Mouse (Mus musculus) forebrain, embryonic 16.5 days (tissue): ENCODE data around the gene Gm3776. TPM values are rescaled to one million over a fixed set of nuclear protein-coding genes. Genes with fewer than 3 reads are reported as not detected.
"Not testable (repeated sequence)": the region's sequence is repeated elsewhere in the genome, so short reads cannot be mapped to it uniquely, and the experiment has no call there.

ENCODE experiments used
- ATAC-seq: fragments of 200-750 bp; cut with Nextera tagmentation; 2 replicates; pipeline ENCODE4 v1.8.0; 2017; ENCODE audit warnings: mild to moderate bottlenecking, moderate library complexity
- H3K27ac ChIP-seq: fragments of 300-500 bp; sonication (generic); 2 replicates; pipeline ENCODE4 v1.5.1; 2014; ENCODE audit warnings: low read length, control low read depth
- H3K27me3 ChIP-seq: fragments of 300-500 bp; sonication (generic); replicated peaks from 2 replicates; pipeline ENCODE4 v1.6.1; 2014; ENCODE audit warnings: low read length; ENCODE audit not compliant: control insufficient read depth, insufficient read depth
- H3K36me3 ChIP-seq: fragments of 300-500 bp; sonication (generic); 2 replicates; pipeline ENCODE4 v1.6.1; 2014; ENCODE audit not compliant: control insufficient read depth, insufficient read depth
- H3K4me1 ChIP-seq: fragments of 300-500 bp; sonication (generic); replicated peaks from 2 replicates; pipeline ENCODE4 v1.6.1; 2014; ENCODE audit warnings: low read length; ENCODE audit not compliant: control insufficient read depth, insufficient read depth
- H3K4me2 ChIP-seq: fragments of 300-500 bp; sonication (generic); 2 replicates; pipeline ENCODE4 v1.6.1; 2014; ENCODE audit warnings: mild to moderate bottlenecking, low read length, control low read depth
- H3K4me3 ChIP-seq: fragments of 300-500 bp; sonication (generic); replicated peaks from 2 replicates; pipeline ENCODE4 v1.5.1; 2014; ENCODE audit warnings: mild to moderate bottlenecking, low read length, control low read depth
- H3K9ac ChIP-seq: fragments of 300-500 bp; sonication (generic); replicated peaks from 2 replicates; pipeline ENCODE4 v1.6.1; 2014; ENCODE audit warnings: low read depth, low read length, control low read depth
- H3K9me3 ChIP-seq: fragments of 300-500 bp; sonication (generic); 2 replicates; pipeline ENCODE4 v1.6.1; 2016; ENCODE audit warnings: low read length; ENCODE audit not compliant: control insufficient read depth
- WGBS: fragments of 180-500 bp; shearing (Covaris S2); extraction: QIAGEN DNeasy Blood & Tissue Kit; methylation state at CpG from one replicate; pipeline ENCODE4 v1.1.7; 2014; 5-methylcytosine and 5-hydroxymethylcytosine counted together
- polyA plus RNA-seq: library from polyadenylated mRNA; unstranded; fragments of >200 nt; fragmentation: Nextera tagmentation; extraction: Ambion mirVana; gene quantifications from 2 replicates; pipeline ENCODE4 v1.2.1, GENCODE M21; 2015

The Gm3776 gene
- polyA plus RNA-seq, 1 experiment from 2014 or later: not detected

DNA sequence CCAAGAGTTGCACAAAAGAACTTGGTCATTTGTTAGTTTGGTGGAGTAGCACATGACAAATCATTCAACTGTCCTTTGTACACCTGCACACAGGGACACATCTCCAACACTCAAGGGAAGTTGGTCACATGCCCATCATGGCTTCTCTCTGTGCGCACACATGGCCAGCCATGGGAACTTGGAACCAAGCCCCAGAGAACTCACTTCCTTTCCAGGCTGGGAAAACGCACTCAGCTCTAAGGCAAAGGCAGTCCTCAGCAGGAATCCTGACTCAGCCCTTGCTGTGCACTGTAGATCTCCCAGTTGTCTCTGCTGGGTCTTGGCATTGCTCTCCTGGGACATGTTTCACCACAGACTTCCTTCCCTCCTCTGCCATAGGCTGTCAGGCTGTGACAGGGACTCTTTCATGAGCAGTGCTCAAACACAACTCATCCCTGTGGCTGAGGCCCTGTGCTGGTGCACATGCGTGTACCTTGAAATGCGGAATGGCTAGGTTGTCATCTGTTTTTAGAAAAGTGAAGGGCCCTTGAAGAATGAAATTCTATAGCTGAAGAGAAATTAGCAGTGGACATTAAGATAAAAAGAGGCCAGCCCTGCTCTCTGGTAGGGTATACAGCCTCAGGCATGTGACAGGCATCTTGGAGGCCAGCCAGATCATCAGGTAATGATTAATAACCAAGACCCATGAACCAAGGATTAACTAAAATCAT is 25.2 kb downstream of the Gm3776 start:
- not testable (repeated sequence) for H3K9ac ChIP-seq, H3K9me3 ChIP-seq, H3K36me3 ChIP-seq, ATAC-seq, H3K27ac ChIP-seq, H3K4me1 ChIP-seq, H3K27me3 ChIP-seq, H3K4me2 ChIP-seq, H3K4me3 ChIP-seq
- 86% methylated on average over 4 of the region's 4 CpGs for WGBS

DNA sequence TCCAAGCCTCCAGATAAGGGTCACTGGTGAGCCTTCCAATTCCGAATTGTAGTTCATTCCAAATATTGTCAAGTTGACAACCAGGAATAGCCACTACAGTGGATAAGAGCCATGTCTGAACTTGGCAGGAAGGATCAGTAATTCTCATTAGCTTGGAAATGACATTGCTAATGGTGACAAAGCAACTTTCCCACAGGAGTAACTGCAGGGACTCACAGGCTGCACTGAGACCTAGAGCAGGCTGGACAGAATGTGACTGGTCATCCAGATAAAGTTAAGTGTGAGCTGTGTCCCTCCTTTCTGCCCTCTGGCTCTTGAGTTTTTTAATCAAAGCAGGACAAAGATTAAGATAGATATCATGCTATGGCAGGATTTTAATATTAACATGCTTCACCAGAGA is 32.1 kb downstream of the Gm3776 start:
- not testable (repeated sequence) for H3K27ac ChIP-seq, H3K4me3 ChIP-seq, H3K9me3 ChIP-seq, H3K27me3 ChIP-seq, H3K4me1 ChIP-seq, H3K4me2 ChIP-seq, H3K9ac ChIP-seq, ATAC-seq, H3K36me3 ChIP-seq
- 88% methylated on average over 1 of the region's 1 CpGs for WGBS

DNA sequence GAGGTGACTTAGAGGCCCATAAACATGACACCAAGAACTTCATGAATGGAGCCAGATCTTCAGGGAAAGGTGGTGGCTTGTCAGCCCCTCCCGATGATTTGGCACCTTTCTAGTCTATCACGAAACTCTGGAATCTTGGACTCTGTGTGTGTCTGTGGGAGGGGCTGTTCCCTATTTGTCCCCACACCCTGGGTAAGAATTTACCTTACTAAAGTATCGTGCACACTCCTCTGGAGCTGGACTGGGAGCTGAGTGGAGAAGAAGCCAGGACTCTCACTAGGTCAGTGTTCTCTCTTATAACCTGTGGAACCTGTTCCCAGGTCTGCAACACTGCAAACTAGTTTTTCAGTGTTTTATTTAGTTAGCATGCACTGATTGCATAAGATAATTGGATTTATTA is 32.8 kb downstream of the Gm3776 start, which contains the start of gene Gm10639:
Gm10639 (plus strand) TSS at position 201 of the 400 bp plus-strand sequence.
- not testable (repeated sequence) for ATAC-seq, H3K27me3 ChIP-seq, H3K27ac ChIP-seq, H3K4me3 ChIP-seq, H3K4me1 ChIP-seq, H3K9ac ChIP-seq, H3K4me2 ChIP-seq, H3K9me3 ChIP-seq, H3K36me3 ChIP-seq
- 84% methylated on average over 3 of the region's 3 CpGs for WGBS

DNA sequence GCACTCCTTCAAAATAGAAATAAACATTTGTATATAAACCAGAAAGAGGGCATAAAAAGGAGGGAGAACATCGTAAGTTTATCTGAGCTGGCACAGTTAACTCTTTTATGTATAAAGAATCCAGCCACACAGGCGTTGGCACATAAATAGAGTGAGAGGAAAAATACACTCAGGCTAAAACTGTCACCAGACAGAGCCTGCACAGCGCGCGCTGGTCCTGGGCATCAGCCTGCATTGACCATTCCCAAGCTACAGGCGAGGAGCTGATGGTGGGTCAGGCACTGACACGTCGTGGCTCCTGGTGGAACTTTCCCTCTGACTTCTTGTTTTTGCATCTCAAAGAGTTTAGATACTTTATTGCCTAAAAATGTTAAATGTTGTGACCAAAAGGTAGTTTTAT is 35.5 kb downstream of the Gm3776 start:
- H3K9ac ChIP-seq, H3K27ac ChIP-seq, H3K4me1 ChIP-seq, ATAC-seq, H3K27me3 ChIP-seq, H3K9me3 ChIP-seq, H3K4me2 ChIP-seq, H3K4me3 ChIP-seq, H3K36me3 ChIP-seq: not testable (repeated sequence)
- WGBS: 88% methylated on average over 7 of the region's 8 CpGs

DNA sequence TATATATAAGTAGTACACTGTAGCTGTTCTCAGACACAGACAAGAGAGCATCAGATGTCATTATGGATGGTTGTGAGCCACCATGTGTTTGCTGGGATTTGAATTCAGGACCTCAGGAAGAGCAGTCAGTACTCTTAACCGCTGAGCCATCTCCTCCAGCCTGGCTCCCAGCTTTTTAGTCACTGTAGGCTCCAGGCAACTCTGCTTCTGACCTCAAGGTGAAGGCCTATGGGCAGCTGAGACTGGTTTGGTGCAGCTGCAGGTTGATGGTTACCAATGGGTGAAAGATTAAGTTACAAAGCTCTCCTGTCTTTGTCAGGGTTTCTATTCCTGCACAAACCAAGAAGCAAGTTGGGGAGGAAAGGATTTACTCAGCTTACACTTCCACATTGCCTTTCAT is 36.8 kb downstream of the Gm3776 start:
- not testable (repeated sequence) for H3K9me3 ChIP-seq, H3K27ac ChIP-seq, H3K36me3 ChIP-seq, ATAC-seq, H3K9ac ChIP-seq, H3K4me1 ChIP-seq, H3K4me2 ChIP-seq, H3K27me3 ChIP-seq, H3K4me3 ChIP-seq
- 83% methylated on average over 1 of the region's 1 CpGs for WGBS

DNA sequence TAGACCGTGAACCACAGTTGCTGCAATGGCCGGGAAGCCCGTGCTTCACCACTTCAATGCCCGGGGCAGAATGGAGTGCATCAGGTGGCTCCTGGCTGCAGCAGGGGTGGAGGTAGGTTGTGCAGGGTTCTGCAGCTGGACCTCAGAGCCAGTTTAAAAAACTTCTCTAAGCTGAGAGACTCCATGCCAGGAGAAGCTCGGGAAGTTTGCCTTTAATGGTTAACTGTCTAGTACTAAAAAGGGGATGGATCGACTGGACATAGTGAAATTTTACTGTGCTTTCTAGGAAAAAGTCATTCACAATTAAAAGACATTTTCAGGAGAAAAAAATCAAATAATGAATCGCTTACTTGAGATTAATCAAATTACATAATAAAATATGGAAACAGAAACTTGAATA is 37.9 kb downstream of the Gm3776 start:
- not testable (repeated sequence) for H3K4me1 ChIP-seq, H3K27me3 ChIP-seq, H3K4me3 ChIP-seq, H3K36me3 ChIP-seq, H3K4me2 ChIP-seq, ATAC-seq, H3K27ac ChIP-seq, H3K9ac ChIP-seq, H3K9me3 ChIP-seq
- 78% methylated on average over 4 of the region's 7 CpGs for WGBS

DNA sequence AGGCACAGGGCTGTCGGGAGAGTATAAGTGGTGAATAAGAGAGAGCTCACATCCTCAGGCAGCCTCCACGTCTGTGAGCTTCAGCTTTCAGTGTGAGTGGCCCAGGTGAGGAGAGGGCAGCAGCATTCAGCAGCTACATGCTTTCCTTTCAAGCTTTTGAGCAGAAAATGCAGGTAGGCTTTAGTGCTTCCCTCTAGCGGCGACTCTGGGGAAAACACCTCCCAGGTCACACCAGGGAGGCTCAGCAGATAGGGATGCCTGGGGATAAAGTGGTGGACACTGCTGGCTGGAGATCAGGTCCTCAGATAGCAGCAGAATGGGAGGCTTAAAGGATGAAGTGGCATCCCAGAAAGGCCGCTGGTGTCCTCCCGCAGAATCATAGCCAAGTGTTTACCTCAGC is 39.2 kb downstream of the Gm3776 start:
- H3K9ac ChIP-seq, H3K4me3 ChIP-seq, H3K4me1 ChIP-seq, H3K4me2 ChIP-seq, H3K27me3 ChIP-seq, H3K36me3 ChIP-seq, H3K27ac ChIP-seq, H3K9me3 ChIP-seq: not testable (repeated sequence)
- ATAC-seq: peak; percentile 28; the same call in 1 of the 2 replicates
- whole genome bisulfite sequencing: 9% methylated on average over 6 of the region's 6 CpGs

DNA sequence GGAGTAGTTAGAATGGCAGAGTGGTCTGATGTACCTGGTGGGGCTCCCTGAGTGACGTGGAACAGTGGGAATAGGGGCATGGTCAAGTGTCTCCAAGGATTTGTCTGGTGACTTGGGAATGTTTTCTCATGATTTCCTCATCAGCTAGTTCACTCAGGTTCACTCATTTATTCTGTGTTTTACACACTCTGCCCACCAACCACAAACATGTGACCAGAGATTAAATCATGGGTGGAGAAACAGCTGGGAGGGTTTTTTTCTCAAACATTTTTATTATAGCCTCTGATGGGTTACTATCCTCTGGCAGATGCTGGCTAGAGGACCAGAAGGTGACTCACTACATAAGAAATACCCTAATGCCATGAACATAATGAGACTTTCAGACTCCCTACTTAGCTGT is 41.3 kb downstream of the Gm3776 start:
- Histone ChIP-seq H3K27me3 (no peaks in the 10 kb centered on the region), H3K27ac (no peak overlapping the region), H3K9me3 (no peaks in the 10 kb centered on the region), H3K36me3 (no peaks in the 10 kb centered on the region), H3K9ac (no peak overlapping the region), H3K4me1 (no peaks in the 10 kb centered on the region), H3K4me3 (no peak overlapping the region), H3K4me2 (no peak overlapping the region)
- WGBS: 79% methylated on average over 1 of the region's 1 CpGs
- ATAC-seq: no peak

DNA sequence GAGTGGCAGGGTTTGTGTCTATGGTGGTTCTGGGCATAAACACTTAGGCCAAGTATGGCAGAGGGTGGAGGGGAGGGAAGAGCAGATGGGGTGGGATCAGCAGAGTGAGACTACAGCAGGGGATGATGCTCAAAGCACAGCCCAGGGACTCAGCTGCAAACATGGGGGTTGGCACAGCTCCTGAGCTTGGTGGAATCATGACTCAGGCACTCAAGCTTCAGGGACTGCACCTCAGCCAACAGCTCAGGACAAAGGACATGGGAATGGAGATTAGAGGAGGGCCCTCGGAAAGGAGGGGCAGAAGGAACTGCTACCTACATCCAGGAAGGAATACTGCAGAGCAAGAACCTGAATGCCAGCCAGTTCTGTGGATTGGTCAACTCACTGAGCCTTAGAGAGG is 42.2 kb downstream of the Gm3776 start:
- 65% methylated on average over 1 of the region's 1 CpGs for WGBS
- H3K4me1 ChIP-seq, H3K27me3 ChIP-seq, H3K36me3 ChIP-seq, H3K9ac ChIP-seq, H3K4me3 ChIP-seq, H3K4me2 ChIP-seq, H3K9me3 ChIP-seq, H3K27ac ChIP-seq, ATAC-seq: not testable (repeated sequence)

DNA sequence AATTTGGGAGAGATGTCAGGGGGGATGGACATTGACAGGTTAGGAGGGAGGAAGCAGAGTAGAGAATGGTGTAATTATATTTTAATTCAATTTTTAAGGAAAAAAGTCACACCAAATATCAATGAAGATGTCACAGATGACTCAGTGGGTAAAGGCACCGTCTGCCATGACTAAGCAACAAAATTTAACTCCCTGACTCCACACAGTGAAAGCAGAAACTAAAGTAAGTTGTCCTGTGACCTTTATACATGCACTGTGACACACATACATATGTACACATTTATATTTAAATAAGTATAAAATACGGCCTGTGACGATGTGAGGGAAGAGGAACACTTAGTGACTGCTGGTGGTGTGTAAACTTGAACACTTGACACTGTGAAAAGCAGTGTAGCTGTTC is 51.2 kb downstream of the Gm3776 start:
- H3K4me3 ChIP-seq, H3K9me3 ChIP-seq, H3K36me3 ChIP-seq, H3K4me2 ChIP-seq, ATAC-seq, H3K27me3 ChIP-seq, H3K4me1 ChIP-seq, H3K9ac ChIP-seq, H3K27ac ChIP-seq: not testable (repeated sequence)
- 95% methylated on average over 3 of the region's 3 CpGs for WGBS
